Mouse (Mus musculus) embryonic stem cell, embryonic (primary cell): ENCODE measurements around the gene Mast3.

Source experiments
- CTCF ChIA-PET, 4 experiments: fragments of 300-600 bp in 2 of 4; fragments of 350-600 bp in 2 of 4; sonication (Branson Sonifier 250); formaldehyde crosslinking; loops; one replicate each; lab custom pipeline; 2022; ENCODE audit warnings: inconsistent platforms in 2 of 4; lab: Charles Lee
- POLR2A ChIA-PET, 4 experiments: fragments of 300-600 bp in 2 of 4; fragments of 350-600 bp in 2 of 4; sonication (Branson Sonifier 250); formaldehyde crosslinking; loops; one replicate each; lab custom pipeline; 2022; ENCODE audit warnings: antibody characterized with exemption in 4 of 4, inconsistent platforms in 1 of 4; lab: Charles Lee

The Mast3 gene

DNA sequence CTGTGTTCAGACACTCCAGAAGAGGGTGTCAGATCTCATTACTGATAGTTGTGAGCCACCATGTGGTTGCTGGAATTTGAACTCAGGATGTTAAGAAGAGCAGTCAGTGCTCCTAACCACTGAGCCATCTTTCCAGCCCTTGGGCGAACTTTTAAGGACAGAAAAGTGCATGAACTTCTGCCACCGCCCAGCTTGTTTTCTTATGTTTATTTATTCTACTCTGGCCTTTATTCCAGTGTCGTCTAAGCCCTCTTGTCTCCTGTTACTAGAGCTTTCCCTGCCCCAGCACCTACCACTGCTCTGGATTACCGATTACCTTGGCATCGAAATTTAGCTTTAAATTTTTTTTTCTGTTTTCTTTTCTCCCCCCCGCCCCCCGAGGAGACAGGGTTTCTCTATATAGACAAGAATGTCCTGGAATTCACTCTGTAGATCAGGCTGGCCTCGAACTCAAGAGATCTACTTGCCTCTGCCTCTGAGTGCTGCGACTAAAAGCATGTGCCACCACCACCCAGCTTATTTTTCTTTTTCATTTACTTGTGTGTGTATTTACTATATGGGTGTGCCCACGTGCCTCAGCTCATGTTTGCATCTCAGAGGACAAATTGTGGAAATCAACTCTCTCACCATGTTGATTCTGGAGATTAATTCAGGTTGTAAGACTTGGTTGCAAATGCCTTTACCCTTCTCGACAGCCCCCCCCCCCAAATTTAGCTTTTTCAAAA is 1.9 kb downstream of the Mast3 start:
- CTCF ChIA-PET, result interaction anchor here in 3 of 4 experiments (0.6 to 1.7 kb wide), 12 partner anchors 11 to 1288 kb away, joined by 3 to 14 read pairs (median 4); partner anchors contain the start of genes Gm3336 (in 1 of the 3) and Mpv17l2 (in 1 of the 3)
- POLR2A ChIA-PET, result interaction anchor here (0.5 to 5.3 kb wide), 47 partner anchors 10 to 452 kb away, joined by 3 to 73 read pairs (median 4); partner anchors contain the start of genes Arrdc2 (in 4 of the 4), Jund (in 3 of the 4), Lsm4 (in 1 of the 4) and Pgpep1 (in 1 of the 4)

DNA sequence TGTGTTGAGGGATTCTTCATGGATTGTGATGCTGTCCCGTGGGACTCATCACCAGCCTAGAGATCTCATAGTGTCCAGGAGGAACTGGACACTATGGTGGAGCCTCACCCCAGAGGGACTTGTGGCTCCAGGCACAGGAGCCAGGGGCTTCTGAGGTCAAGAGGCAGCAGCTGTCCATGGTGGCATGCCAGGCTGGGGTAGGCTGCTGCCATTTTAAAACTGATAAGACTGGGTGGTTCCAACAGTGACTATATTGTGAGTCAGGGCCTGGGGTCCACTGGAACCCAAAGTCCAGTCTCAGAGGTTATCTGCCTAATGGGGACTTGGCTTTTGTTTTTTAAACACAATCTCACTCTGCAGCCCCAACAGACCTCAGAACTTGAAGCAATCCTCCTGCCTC is 3.0 kb downstream of the Mast3 start:
- ChIA-PET CTCF (interaction anchor here in 1 of 4 experiments (0.6 kb wide), 1 partner anchor 51 kb away, joined by 4 read pairs; no protein-coding TSS in a partner anchor), POLR2A (interaction anchor here in 3 of 4 experiments (0.6 to 4.5 kb wide), 7 partner anchors 9 to 38 kb away, joined by 4 to 44 read pairs (median 14); partner anchors contain the start of gene Arrdc2 (in 2 of the 3))

DNA sequence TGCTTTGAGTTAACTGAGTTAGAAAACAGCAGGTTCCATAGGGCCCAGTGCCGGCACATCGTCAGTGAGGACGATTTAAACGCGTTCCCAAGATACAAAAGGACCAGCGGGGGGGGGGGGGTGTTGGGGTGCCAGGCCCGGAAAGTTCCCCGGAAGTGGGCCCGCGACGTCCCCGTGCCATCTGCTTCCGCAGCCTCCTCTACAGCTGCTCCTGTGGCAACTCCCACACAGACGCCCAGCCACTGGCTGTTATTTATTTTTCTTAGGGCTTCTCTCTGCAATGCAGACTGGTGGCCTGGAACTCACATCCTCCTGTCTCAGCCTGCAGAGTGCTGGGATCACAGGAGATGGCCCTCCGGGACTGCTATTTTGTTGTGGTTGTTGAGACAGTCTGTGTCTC is 3.7 kb downstream of the Mast3 start:
- POLR2A ChIA-PET, result interaction anchor here in 2 of 4 experiments (0.6 to 1.6 kb wide), 3 partner anchors 9 to 19 kb away, joined by 3 to 6 read pairs (median 4); no protein-coding TSS in a partner anchor
- CTCF ChIA-PET, result interaction anchor here in 1 of 4 experiments (0.6 kb wide), 1 partner anchor 52 kb away, joined by 4 read pairs; no protein-coding TSS in a partner anchor

DNA sequence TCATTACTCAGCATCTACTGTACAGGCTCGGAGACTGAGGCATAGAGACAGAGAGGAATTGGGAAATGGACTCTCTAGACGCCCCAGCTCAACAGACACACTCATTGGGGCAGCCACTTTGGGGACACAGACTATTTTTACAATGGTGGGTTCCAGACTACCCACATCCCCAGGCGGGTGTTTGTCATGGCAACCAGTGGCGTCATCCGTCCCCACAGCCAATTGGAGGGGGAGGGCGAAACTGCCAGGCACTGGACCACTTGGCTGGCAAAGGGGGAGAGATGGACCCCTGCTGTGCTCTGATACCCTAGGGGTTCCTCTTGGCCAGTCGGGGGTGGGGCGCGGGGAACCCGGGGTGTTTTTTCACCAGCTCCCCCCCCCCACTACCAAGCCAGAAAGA is 4.2 kb downstream of the Mast3 start:
- ChIA-PET CTCF (interaction anchor here in 1 of 4 experiments (0.6 kb wide), 1 partner anchor 19 kb away, joined by 6 read pairs; no protein-coding TSS in a partner anchor), POLR2A (interaction anchor here in 2 of 4 experiments (1.6 to 2.1 kb wide), 4 partner anchors 8 to 102 kb away, joined by 3 to 6 read pairs (median 4); partner anchors contain the start of gene Jund (in 1 of the 2))

DNA sequence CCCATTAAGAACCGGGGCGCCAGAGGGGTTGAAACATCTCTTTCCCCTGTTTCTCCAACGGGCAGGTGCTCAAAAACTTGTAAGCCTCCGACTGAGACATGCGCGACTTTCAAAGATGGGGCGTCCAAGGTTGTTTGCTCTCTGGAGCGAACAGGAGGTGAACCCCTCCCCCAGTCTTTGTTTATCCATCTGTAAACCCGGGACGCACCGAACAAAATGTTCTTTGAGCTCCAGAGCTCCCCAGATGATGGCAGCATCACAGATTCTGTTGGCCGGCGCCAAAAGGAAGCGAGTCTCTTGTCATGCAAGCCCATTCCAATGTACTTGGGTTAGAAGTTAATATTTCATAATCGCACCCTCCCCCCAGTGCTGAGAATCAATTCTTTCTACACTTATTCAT is 6.6 kb downstream of the Mast3 start:
- POLR2A ChIA-PET, result interaction anchor here (0.6 to 3.1 kb wide), 22 partner anchors 8 to 751 kb away, joined by 3 to 76 read pairs (median 10); partner anchors contain the start of genes Arrdc2 (in 3 of the 4), Jund (in 2 of the 4), Lsm4 (in 1 of the 4) and Pik3r2 (in 1 of the 4)
- CTCF ChIA-PET, result interaction anchor here in 3 of 4 experiments (1.2 to 2.3 kb wide), 4 partner anchors 22 to 23 kb away, joined by 3 to 18 read pairs (median 6); partner anchors contain the start of gene Pik3r2 (in 1 of the 3)

DNA sequence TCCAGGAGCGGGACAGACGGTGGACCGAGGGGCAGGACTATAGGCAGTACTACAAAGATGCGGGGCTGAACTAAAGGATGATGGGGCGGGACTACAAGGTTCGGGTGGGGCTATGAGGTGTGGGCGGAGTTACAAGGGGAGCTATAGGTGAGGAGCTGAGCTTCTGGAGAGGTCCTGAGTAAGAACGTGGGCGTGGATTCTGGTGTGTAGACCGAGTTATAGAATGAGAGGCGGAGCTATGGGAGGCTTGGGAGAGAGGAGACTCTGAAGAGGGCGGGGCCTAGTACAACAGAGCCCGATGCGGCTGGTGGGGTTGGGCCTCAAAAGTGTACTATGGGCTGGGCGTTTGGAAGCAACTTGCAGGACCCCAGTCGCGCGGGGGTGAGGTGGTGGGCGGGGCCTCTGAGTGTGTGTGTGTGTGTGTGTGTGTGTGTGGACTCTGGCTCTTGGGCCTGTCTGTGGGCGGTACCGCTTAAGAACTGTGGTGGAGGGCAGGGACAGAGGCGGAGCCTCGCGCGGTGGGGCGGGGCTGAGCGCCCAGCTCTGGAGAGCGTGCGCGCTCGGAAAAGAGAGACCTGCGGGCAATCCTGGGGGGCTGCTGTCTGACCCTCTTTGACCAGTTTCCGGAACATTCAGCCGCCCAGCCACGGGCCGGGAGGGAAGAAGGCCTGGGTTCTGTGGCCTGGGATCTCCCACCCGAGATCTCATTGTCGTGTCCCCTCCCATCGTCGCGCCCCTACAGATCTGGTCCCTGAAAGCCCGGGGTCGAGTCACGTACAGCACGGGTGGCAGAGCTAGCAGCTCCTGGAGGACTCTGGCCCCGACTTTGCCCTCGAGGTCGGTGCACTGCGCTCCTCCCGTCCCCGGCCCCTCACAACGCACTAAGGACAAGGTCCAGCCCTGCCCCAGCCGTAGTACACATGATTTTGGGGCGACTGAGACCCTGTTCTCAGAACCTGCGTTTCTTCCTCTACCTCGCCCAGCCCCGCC is 7.5 kb downstream of the Mast3 start:
- POLR2A ChIA-PET, result interaction anchor here (0.6 to 3.1 kb wide), 94 partner anchors 9 to 772 kb away, joined by 3 to 76 read pairs (median 5); partner anchors contain the start of genes Arrdc2 (in 3 of the 4), Jund (in 3 of the 4), Pik3r2 (in 3 of the 4) and Ell (in 2 of the 4)
- CTCF ChIA-PET, result interaction anchor here in 3 of 4 experiments (0.6 to 2.3 kb wide), 28 partner anchors 10 to 436 kb away, joined by 3 to 18 read pairs (median 4); partner anchors contain the start of genes Arrdc2 (in 2 of the 3), Gm3336 (in 2 of the 3), Pgpep1 (in 1 of the 3) and Pik3r2 (in 1 of the 3)

DNA sequence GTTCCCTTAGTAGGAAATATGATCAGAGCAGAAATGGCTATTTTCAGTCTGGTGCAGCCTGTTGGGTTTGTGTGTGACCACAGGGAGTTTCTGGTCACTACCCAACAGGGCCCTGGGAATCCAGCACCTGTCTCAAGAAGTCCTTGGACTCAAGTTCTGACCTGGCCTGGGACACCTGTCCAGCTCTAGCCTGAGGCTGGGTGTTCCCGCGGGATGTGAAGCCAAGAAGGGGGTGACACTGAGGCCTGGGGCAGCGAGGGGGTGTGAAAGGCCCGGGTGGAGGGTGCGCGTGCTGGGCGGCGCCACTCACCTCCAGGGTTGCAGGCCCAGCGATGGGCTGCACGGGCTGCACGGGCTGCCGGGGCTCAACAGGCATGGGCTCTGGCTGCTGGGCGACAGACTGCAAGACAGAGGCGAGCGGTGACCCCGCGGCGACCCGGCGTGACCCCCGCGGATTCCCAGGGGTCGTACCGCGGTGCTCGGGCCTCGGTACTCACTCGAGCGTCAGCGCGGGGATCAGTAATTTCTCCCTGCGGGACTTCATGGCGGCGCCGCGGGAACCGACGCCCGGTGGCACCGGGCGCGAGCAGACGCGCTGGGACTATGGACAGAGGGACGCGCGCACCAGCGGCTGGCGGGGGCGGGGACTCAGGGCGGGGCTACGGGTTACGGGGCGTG is 8.3 kb downstream of the Mast3 start:
- ChIA-PET POLR2A (interaction anchor here (0.6 to 3.1 kb wide), 88 partner anchors 9 to 773 kb away, joined by 3 to 76 read pairs (median 5); partner anchors contain the start of genes Arrdc2 (in 3 of the 4), Jund (in 3 of the 4), Pik3r2 (in 3 of the 4) and Ell (in 2 of the 4)), CTCF (interaction anchor here in 3 of 4 experiments (0.6 to 2.3 kb wide), 21 partner anchors 13 to 436 kb away, joined by 3 to 18 read pairs (median 4); partner anchors contain the start of genes Arrdc2 (in 2 of the 3), Gm3336 (in 2 of the 3) and Pik3r2 (in 1 of the 3))

DNA sequence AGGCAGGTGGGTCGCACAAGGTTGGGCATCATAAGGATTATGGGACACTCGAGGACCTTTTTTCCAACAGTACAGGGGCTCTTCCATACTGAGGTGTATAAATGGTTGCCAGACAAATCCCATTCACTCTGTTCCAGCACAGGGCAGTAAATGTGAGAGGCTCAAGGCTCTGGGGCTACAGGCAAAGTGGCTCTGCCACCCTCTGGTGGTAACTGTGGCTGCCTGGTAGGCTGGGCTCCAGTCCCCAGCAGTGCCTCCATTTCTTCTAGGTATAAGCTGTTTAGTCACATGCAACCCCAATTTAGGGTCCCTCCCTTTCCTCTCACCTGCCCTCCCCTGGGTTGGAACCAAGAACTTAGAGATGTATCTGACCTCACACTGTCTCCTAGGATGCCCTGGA is 9.5 kb downstream of the Mast3 start:
- ChIA-PET CTCF (no interaction called here), POLR2A (interaction anchor here in 2 of 4 experiments (0.9 to 3.1 kb wide), 7 partner anchors 8 to 96 kb away, joined by 3 to 36 read pairs (median 4); partner anchors contain the start of genes Arrdc2 (in 2 of the 2) and Mast3 (in 1 of the 2))

DNA sequence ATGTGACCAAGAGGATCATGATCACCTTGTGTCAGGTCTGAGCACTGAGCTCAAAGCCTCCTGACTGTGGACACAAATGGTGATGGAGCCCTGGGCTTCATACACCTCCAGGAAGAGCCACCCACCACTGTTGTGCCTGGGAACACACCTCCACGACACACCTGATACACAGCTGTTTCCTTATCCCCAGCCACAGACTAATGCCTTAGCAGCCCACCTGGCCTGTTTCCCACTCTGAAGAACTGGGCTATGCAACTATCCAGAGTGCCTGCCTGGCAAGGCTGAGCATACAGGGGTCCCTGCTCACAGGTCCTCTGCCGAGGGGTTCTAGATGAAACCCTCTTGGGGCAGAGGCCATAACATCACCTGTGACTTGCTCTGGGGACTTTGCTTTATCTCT is 10.6 kb downstream of the Mast3 start:
- CTCF ChIA-PET, result interaction anchor here in 1 of 4 experiments (2.2 kb wide), 1 partner anchor 27 kb away, joined by 6 read pairs; no protein-coding TSS in a partner anchor
- POLR2A ChIA-PET, result interaction anchor here in 3 of 4 experiments (1.0 to 10.9 kb wide), 8 partner anchors 10 to 96 kb away, joined by 7 to 163 read pairs (median 42); partner anchors contain the start of genes Arrdc2 (in 2 of the 3), Mast3 (in 2 of the 3), Pik3r2 (in 2 of the 3) and Jund (in 1 of the 3)

DNA sequence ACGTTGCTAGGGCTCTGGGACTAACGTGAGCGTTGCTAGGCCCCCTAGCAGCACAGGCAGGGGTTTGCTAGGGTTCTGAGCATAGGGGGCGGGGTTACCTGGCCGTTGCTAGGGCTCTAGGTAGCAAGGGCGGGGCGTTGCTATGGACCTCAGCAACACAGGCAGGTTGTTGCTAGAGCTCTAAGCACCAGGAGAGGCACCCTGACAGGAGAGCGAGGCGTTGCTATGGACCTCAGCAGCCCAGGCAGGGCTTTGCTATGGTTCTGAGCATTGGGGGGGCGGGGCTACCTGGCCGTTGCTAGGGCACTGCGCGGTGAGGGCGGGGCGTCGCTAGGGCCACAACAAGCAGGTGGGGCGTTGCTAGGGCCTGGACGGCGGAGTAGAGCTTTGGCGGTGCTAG is 12.2 kb downstream of the Mast3 start:
- CTCF ChIA-PET, result interaction anchor here (0.5 to 2.3 kb wide), 36 partner anchors 9 to 737 kb away, joined by 3 to 27 read pairs (median 4); partner anchors contain the start of genes Gm3336 (in 3 of the 4), Arrdc2 (in 2 of the 4), Mast3 (in 2 of the 4) and Lsm4 (in 1 of the 4)
- POLR2A ChIA-PET, result interaction anchor here (0.6 to 10.9 kb wide), 108 partner anchors 8 to 887 kb away, joined by 3 to 163 read pairs (median 5); partner anchors contain the start of genes Arrdc2 (in 3 of the 4), Jund (in 3 of the 4), Lsm4 (in 3 of the 4) and Mast3 (in 3 of the 4)

DNA sequence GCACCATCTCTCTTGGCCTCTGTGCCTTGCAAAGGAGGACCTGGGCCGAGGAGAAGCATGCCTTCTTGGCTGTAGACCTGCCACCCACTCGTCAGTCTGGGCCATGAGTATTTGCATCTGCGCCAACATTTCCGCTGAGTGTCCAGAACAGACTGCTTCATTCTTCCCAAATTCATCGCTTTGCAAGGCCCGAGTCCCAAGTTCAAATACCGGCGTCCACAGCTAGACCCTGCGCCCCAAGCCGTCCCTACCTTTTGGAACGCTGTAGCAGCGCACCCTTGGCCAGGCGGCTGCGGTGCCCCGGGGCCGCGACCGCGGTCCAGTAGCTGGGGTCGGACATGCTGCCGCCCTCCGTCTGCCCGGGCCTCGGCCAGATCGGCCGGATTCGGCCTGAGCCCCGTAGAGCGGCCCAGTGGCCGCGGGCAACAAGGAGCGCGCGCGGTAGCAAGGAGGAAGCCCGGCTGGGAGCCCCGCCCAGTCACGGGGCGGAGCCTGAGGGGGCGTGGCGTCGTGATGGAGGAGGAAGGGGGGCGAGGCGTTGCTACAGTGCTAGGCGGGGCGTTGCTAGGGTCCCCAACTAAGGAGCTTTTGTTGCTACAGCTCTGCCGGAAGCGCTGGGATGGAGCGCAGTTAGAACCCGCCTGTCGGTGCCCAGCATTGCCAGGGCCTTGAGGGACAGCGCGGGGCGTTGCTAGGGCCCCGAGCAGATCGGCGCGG is 12.7 kb downstream of the Mast3 start:
- CTCF ChIA-PET, result interaction anchor here (0.5 to 2.3 kb wide), 37 partner anchors 9 to 738 kb away, joined by 3 to 27 read pairs (median 4); partner anchors contain the start of genes Gm3336 (in 3 of the 4), Arrdc2 (in 2 of the 4), Mast3 (in 2 of the 4) and Lsm4 (in 1 of the 4)

DNA sequence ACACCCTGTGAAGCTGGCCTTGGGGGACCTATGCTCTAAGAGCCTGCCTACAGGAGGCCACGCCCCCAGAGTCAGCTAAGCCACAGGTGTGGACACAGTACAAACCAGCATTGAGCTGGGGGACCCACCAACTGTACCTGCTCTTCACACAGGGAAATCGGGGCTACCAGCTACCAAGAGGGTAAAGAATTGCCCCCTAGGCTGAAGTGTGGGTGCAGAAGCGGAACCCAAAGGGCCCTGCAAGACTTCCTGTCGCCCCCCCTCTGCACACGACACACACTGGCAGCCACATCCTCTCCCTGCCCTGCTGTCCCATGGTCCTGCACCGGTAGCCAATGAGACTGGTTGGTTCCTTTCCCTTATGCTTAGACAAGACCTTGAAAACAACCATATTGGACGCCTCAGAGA is 13.6 kb downstream of the Mast3 start:
- ChIA-PET CTCF (interaction anchor here in 3 of 4 experiments (0.5 to 2.3 kb wide), 10 partner anchors 8 to 980 kb away, joined by 3 to 27 read pairs (median 4); partner anchors contain the start of genes Arrdc2 (in 1 of the 3) and Gm3336 (in 1 of the 3)), POLR2A (interaction anchor here (1.1 to 10.9 kb wide), 24 partner anchors 8 to 779 kb away, joined by 3 to 163 read pairs (median 9); partner anchors contain the start of genes Arrdc2 (in 2 of the 4), Jund (in 2 of the 4), Mast3 (in 2 of the 4) and Mpv17l2 (in 2 of the 4))

More for the DNA sequence above, 12.7 kb downstream of the Mast3 start:
- POLR2A ChIA-PET, result interaction anchor here (0.6 to 10.9 kb wide), 106 partner anchors 8 to 888 kb away, joined by 3 to 163 read pairs (median 5); partner anchors contain the start of genes Arrdc2 (in 3 of the 4), Jund (in 3 of the 4), Lsm4 (in 3 of the 4) and Mast3 (in 3 of the 4)

DNA sequence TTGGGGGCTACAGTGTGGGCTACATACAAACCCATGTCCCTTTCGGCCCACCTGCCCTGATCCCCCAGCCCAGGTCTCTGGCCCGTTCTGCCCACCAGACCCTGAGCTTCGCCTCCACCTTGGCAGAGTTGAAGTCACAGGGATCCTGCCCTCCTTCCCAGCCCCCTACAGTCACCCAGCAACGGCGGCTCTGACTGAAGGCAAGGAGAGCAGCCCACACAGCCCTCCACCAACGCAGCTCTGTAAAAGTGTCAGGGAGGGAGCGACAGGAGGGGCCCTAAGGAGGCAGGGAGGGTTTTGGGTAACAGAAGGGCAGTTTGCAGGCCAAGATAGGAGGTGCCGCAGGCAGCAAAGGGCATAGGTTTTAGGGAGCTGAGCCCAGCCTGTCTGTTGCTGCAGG is 14.0 kb downstream of the Mast3 start:
- CTCF ChIA-PET, result no interaction called here
- POLR2A ChIA-PET, result interaction anchor here in 3 of 4 experiments (0.6 to 10.9 kb wide), 13 partner anchors 14 to 116 kb away, joined by 4 to 163 read pairs (median 38); partner anchors contain the start of genes Arrdc2 (in 2 of the 3), Mast3 (in 2 of the 3), Pik3r2 (in 2 of the 3) and Lsm4 (in 1 of the 3)

DNA sequence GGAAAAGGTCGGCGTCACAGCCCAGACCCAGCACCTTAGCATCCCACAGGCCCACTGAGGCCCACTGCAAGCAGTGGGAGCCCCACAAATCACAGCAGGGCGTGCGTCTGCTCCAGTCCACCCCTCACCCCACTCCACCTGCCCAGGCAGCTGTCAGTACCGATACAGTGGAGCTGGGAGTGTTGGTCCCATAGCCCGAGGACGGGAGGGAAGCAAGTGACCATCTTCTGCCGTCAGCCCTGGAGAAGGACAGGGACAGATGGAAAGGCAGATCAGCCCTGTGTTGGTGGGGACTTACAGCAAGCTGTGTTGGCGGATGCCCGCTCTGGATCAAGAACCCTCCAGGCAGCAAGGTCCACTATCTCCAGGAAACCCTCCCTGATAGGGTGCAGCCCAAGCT is 15.8 kb downstream of the Mast3 start:
- ChIA-PET CTCF (interaction anchor here in 3 of 4 experiments (0.6 to 3.0 kb wide), 4 partner anchors 20 to 630 kb away, joined by 3 to 15 read pairs (median 6); no protein-coding TSS in a partner anchor), POLR2A (interaction anchor here in 3 of 4 experiments (0.6 to 10.9 kb wide), 18 partner anchors 8 to 107 kb away, joined by 3 to 163 read pairs (median 8); partner anchors contain the start of genes Jund (in 2 of the 3), Pik3r2 (in 2 of the 3), Arrdc2 (in 1 of the 3) and Mast3 (in 1 of the 3))
